Comparison of ENCODE assay signal across 8 mouse cellular contexts in the genomic region with DNA sequence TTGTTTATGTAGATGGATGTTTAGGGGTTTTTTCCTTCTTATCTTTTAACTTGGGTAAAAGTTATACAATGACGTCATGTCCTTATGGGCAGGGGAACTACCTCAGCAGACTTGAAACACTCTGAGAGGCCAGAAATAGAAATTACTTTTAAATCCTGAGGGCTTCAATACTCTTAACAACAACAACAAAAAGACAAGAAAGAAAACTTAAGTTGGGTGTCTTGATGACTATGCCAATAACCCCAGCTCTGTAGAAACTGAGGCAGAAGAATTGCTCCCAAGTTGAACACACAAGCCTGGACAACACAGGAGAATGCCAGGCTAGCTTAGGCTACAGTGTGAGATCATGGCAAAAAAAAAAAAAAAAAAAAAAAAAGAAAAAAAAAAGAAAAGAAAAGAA. TPM values are rescaled to one million over a fixed set of nuclear protein-coding genes. Genes with fewer than 3 reads are reported as not detected.
A peak's percentile ranks its signal among the peaks of the same experiment; 100 is the strongest.
DNase-seq lines count a peak whose midpoint lies in the region; ATAC-seq and TF ChIP-seq lines count a peak whose summit lies in the region.

No protein-coding gene starts in this region.

- 61% methylated on average over 1 of the region's 1 CpGs for WGBS in midbrain, embryonic 11.5 days
- WGBS in midbrain, postnatal 0 days: 69% methylated on average over 1 of the region's 1 CpGs
- WGBS in limb, embryonic 13.5 days: 12% methylated on average over 1 of the region's 1 CpGs
- 13% methylated on average over 1 of the region's 1 CpGs for WGBS in stomach, postnatal 0 days

- H3K4me3 ChIP-seq in midbrain, embryonic 11.5 days (ENCODE audit: low read depth, low read length): peak overlapping the region; percentile 76
- H3K4me3 ChIP-seq in midbrain, postnatal 0 days (ENCODE audit: low read depth, low read length): no peak overlapping the region
- H3K4me3 ChIP-seq in limb, embryonic 13.5 days: peak overlapping the region; percentile 79
- peak overlapping the region; percentile 71 for H3K4me3 ChIP-seq in stomach, postnatal 0 days (ENCODE audit: low read depth, low read length)

- peak overlapping the region; percentile 68 for H3K4me2 ChIP-seq in midbrain, embryonic 11.5 days
- no peak overlapping the region for H3K4me2 ChIP-seq in midbrain, postnatal 0 days (ENCODE audit: low read depth, low read length, poor library complexity, severe bottlenecking)
- peak overlapping the region; percentile 80 for H3K4me2 ChIP-seq in limb, embryonic 13.5 days (replicated peaks)
- peak overlapping the region; percentile 88 for H3K4me2 ChIP-seq in stomach, postnatal 0 days (replicated peaks; ENCODE audit: low read depth)

- peak; percentile 12 for DNase-seq in embryo, embryonic 11 days
- no peak for DNase-seq in embryo, embryonic 9.5 days (ENCODE audit: extremely low spot score)
- peak; percentile 88 for DNase-seq in midbrain, embryonic 11.5 days (ENCODE audit: low spot score, missing footprints)
- DNase-seq in midbrain, postnatal 0 days (ENCODE audit: low spot score): no peak
- DNase-seq in stomach, postnatal 0 days (ENCODE audit: low spot score): no peak
- DNase-seq in frontal cortex, adult 2 months (ENCODE audit: extremely low spot score in 1 of 2, low spot score in 1 of 2): no peak
- DNase-seq in retina, postnatal 1 day: no peak

- TF ChIP-seq CTCF in midbrain, postnatal 0 days (IDR thresholded peaks at IDR 0.05): no peak
- no peak for TF ChIP-seq CTCF in stomach, postnatal 0 days (IDR thresholded peaks at IDR 0.05; ENCODE audit: low read depth)

- no peak for ATAC-seq in midbrain, embryonic 11.5 days (ENCODE audit: low FRiP score)
- ATAC-seq in midbrain, postnatal 0 days (ENCODE audit: low FRiP score): no peak
- no peak for ATAC-seq in limb, embryonic 13.5 days (ENCODE audit: low FRiP score, low read depth)
- no peak for ATAC-seq in stomach, postnatal 0 days (ENCODE audit: low FRiP score, low TSS enrichment)

- H3K27me3 ChIP-seq in midbrain, embryonic 11.5 days (ENCODE audit: control insufficient read depth, insufficient read depth, low read length): no peaks in the 10 kb centered on the region; the same call in 1 of the 2 replicates
- peaks cover 18% of the 10 kb centered on the region for H3K27me3 ChIP-seq in midbrain, postnatal 0 days (ENCODE audit: insufficient read depth, low read length)
- no peaks in the 10 kb centered on the region for H3K27me3 ChIP-seq in limb, embryonic 13.5 days
- H3K27me3 ChIP-seq in stomach, postnatal 0 days (ENCODE audit: control insufficient read depth, insufficient read depth, low read length): no peaks in the 10 kb centered on the region

- no peak for TF ChIP-seq EP300 in stomach, postnatal 0 days (optimal IDR thresholded peaks at IDR 0.05)

- no peaks in the 10 kb centered on the region for H3K9me3 ChIP-seq in midbrain, embryonic 11.5 days (ENCODE audit: control insufficient read depth, low read length)
- H3K9me3 ChIP-seq in midbrain, postnatal 0 days (ENCODE audit: low read length): no peaks in the 10 kb centered on the region
- H3K9me3 ChIP-seq in limb, embryonic 13.5 days: no peaks in the 10 kb centered on the region
- H3K9me3 ChIP-seq in stomach, postnatal 0 days (ENCODE audit: control insufficient read depth, low read length): no peaks in the 10 kb centered on the region

- H3K36me3 ChIP-seq in midbrain, embryonic 11.5 days (ENCODE audit: control insufficient read depth, insufficient read depth, low read length): no peaks in the 10 kb centered on the region; the same call in 1 of the 2 replicates
- no peaks in the 10 kb centered on the region for H3K36me3 ChIP-seq in midbrain, postnatal 0 days (ENCODE audit: insufficient read depth, low read length)
- H3K36me3 ChIP-seq in limb, embryonic 13.5 days: peaks cover 41% of the 10 kb centered on the region
- no peaks in the 10 kb centered on the region for H3K36me3 ChIP-seq in stomach, postnatal 0 days (ENCODE audit: control insufficient read depth, insufficient read depth, low read length)

- no peak overlapping the region for H3K9ac ChIP-seq in midbrain, embryonic 11.5 days (ENCODE audit: low read length)
- no peak overlapping the region for H3K9ac ChIP-seq in midbrain, postnatal 0 days (replicated peaks; ENCODE audit: low read length, poor library complexity, severe bottlenecking)
- peak overlapping the region; percentile 94 for H3K9ac ChIP-seq in limb, embryonic 13.5 days
- H3K9ac ChIP-seq in stomach, postnatal 0 days (ENCODE audit: low read length): no peak overlapping the region

- H3K4me1 ChIP-seq in midbrain, embryonic 11.5 days (ENCODE audit: control insufficient read depth, insufficient read depth, low read length): peaks cover 7% of the 10 kb centered on the region; the same call in 1 of the 2 replicates
- H3K4me1 ChIP-seq in midbrain, postnatal 0 days (ENCODE audit: insufficient read depth, low read length): no peaks in the 10 kb centered on the region
- peaks cover 42% of the 10 kb centered on the region for H3K4me1 ChIP-seq in limb, embryonic 13.5 days
- no peaks in the 10 kb centered on the region; the same call in 1 of the 2 replicates for H3K4me1 ChIP-seq in stomach, postnatal 0 days (replicated peaks; ENCODE audit: control insufficient read depth, insufficient read depth)

- H3K27ac ChIP-seq in midbrain, embryonic 11.5 days (ENCODE audit: low read depth, low read length): no peak overlapping the region
- no peak overlapping the region for H3K27ac ChIP-seq in midbrain, postnatal 0 days (ENCODE audit: low read depth, low read length)
- no peak overlapping the region for H3K27ac ChIP-seq in limb, embryonic 13.5 days
- H3K27ac ChIP-seq in stomach, postnatal 0 days (replicated peaks): no peak overlapping the region

RNA-seq across cellular contexts. Expression of a gene that starts 1.2 kb away (rescaled TPM):
- 62.0 and 64.7 TPM in 2 replicates for polyA plus RNA-seq in midbrain, embryonic 11.5 days (2014; fragmentation: Nextera tagmentation; extraction: Ambion mirVana)
- total RNA-seq in midbrain, postnatal 0 days (2014; rRNA removed): 71.1 and 101 TPM in 2 replicates
- polyA plus RNA-seq in midbrain, postnatal 0 days (2015; fragmentation: Nextera tagmentation; extraction: Ambion mirVana): 22.5 and 25.9 TPM in 2 replicates
- polyA plus RNA-seq in limb, embryonic 13.5 days (2015; fragmentation: Nextera tagmentation; extraction: Ambion mirVana): 219 and 234 TPM in 2 replicates
- polyA plus RNA-seq in stomach, postnatal 0 days (2015; fragmentation: Nextera tagmentation; extraction: Ambion mirVana): 65.1 and 74.2 TPM in 2 replicates
- polyA plus RNA-seq in frontal cortex, adult 2 months (2012; rRNA removed): 66.0 and 67.7 TPM in 2 replicates

Comparison
In these comparisons a context has a peak if more than half of its experiments do, and no peak if none do; other contexts are left out.
1. DNase-seq: peak in embryo, embryonic 11 days (single experiment) and midbrain, embryonic 11.5 days (single experiment); none in embryo, embryonic 9.5 days (single experiment), midbrain, postnatal 0 days (single experiment), stomach, postnatal 0 days (single experiment), frontal cortex, adult 2 months (0 of 2) and retina, postnatal 1 day (single experiment).